In genomic region chr2:160421216-160421911, GRCm38 (mm10) we compare ENCODE assay signal across 8 mouse cellular contexts. TPM values are rescaled to one million over a fixed set of nuclear protein-coding genes. Genes with fewer than 3 reads are reported as not detected.
DNase-seq lines count a peak whose midpoint lies in the region; ATAC-seq and TF ChIP-seq lines count a peak whose summit lies in the region.

No protein-coding gene starts in this region.

- no peak for DNase-seq in kidney, adult 2 months
- no peak for DNase-seq in kidney, adult 18-20 months
- DNase-seq in NIH3T3 (ENCODE audit: low read depth), result peak; percentile 6
- DNase-seq in embryonic facial prominence, embryonic 14.5 days (ENCODE audit: low spot score), result peak; percentile 23
- peak; percentile 27 for DNase-seq in kidney, postnatal 14 days
- DNase-seq in retina, postnatal 1 day, result peak; percentile 19
- DNase-seq in layer of hippocampus, adult 9-10 months (ENCODE audit: low spot score), result no peak

- H3K36me3 ChIP-seq in kidney, adult 2 months (ENCODE audit: control insufficient read depth, insufficient read depth, low read length), result no peaks in the 10 kb centered on the region
- H3K36me3 ChIP-seq in embryonic facial prominence, embryonic 14.5 days (ENCODE audit: control insufficient read depth, insufficient read depth, low read length), result no peaks in the 10 kb centered on the region
- no peaks in the 10 kb centered on the region for H3K36me3 ChIP-seq in forebrain, embryonic 15.5 days

- H3K9me3 ChIP-seq in embryonic facial prominence, embryonic 14.5 days (ENCODE audit: control insufficient read depth, low read length), result no peaks in the 10 kb centered on the region
- H3K9me3 ChIP-seq in forebrain, embryonic 15.5 days, result no peaks in the 10 kb centered on the region

- H3K27me3 ChIP-seq in kidney, adult 2 months (replicated peaks; ENCODE audit: control insufficient read depth, insufficient read depth, low read length), result no peaks in the 10 kb centered on the region
- H3K27me3 ChIP-seq in embryonic facial prominence, embryonic 14.5 days (replicated peaks; ENCODE audit: control insufficient read depth, insufficient read depth, low read length), result no peaks in the 10 kb centered on the region
- H3K27me3 ChIP-seq in forebrain, embryonic 15.5 days, result no peaks in the 10 kb centered on the region

- peak overlapping the region; percentile 34 for H3K4me2 ChIP-seq in embryonic facial prominence, embryonic 14.5 days (ENCODE audit: low read depth, low read length)
- H3K4me2 ChIP-seq in forebrain, embryonic 15.5 days (replicated peaks), result no peak overlapping the region

- no peak overlapping the region for H3K27ac ChIP-seq in kidney, adult 2 months (ENCODE audit: insufficient read depth, low read depth, low read length)
- no peak overlapping the region for H3K27ac ChIP-seq in embryonic facial prominence, embryonic 14.5 days (replicated peaks; ENCODE audit: low read depth, low read length)
- no peak overlapping the region for H3K27ac ChIP-seq in forebrain, embryonic 15.5 days (replicated peaks)

- ATAC-seq in embryonic facial prominence, embryonic 14.5 days (ENCODE audit: low read depth), result no peak; the same call in 1 of the 2 replicates
- ATAC-seq in forebrain, embryonic 15.5 days (replicated peaks), result no peak

- 19% methylated on average over 13 of the region's 13 CpGs for WGBS in kidney, adult 2 months
- 15% methylated on average over 13 of the region's 13 CpGs for WGBS in embryonic facial prominence, embryonic 14.5 days
- WGBS in forebrain, embryonic 15.5 days, result 33% methylated on average over 13 of the region's 13 CpGs

- no peak overlapping the region for H3K9ac ChIP-seq in embryonic facial prominence, embryonic 14.5 days (ENCODE audit: low read depth, low read length)
- H3K9ac ChIP-seq in forebrain, embryonic 15.5 days (replicated peaks), result no peak overlapping the region

- H3K4me3 ChIP-seq in kidney, adult 2 months (ENCODE audit: insufficient read depth, low read depth, low read length), result no peak overlapping the region
- H3K4me3 ChIP-seq in embryonic facial prominence, embryonic 14.5 days (ENCODE audit: low read depth, low read length), result no peak overlapping the region
- no peak overlapping the region for H3K4me3 ChIP-seq in forebrain, embryonic 15.5 days

- TF ChIP-seq POLR2A in kidney, adult 2 months (IDR thresholded peaks at IDR 0.05; ENCODE audit: low read depth, low read length), result no peak

- 0 out of 2 replicates have a peak, but pooled peaks have one; percentile 22 for TF ChIP-seq CTCF in kidney, adult 2 months (conservative IDR thresholded peaks at IDR 0.05; ENCODE audit: insufficient read depth, insufficient read length, low read depth, low read length)

- no peaks in the 10 kb centered on the region for H3K4me1 ChIP-seq in kidney, adult 2 months (ENCODE audit: control insufficient read depth, insufficient read depth, low read length)
- H3K4me1 ChIP-seq in embryonic facial prominence, embryonic 14.5 days (ENCODE audit: control insufficient read depth, insufficient read depth, low read length), result peaks cover 5% of the 10 kb centered on the region; the same call in 1 of the 2 replicates
- no peaks in the 10 kb centered on the region for H3K4me1 ChIP-seq in forebrain, embryonic 15.5 days

RNA-seq across cellular contexts. Expression of gene Mafb, which starts 54.5 kb away (rescaled TPM):
- 8.0 and 8.5 TPM in 2 replicates for polyA plus RNA-seq in kidney, adult 2 months (2012; rRNA removed)
- polyA plus RNA-seq in embryonic facial prominence, embryonic 14.5 days (2014; fragmentation: Nextera tagmentation; extraction: Ambion mirVana), result 16.9 and 18.5 TPM in 2 replicates
- 13.5 and 16.2 TPM in 2 replicates for polyA plus RNA-seq in forebrain, embryonic 15.5 days (2015; fragmentation: Nextera tagmentation; extraction: Ambion mirVana)

Comparison
In these comparisons a context has a peak if more than half of its experiments do, and no peak if none do; other contexts are left out.
1. DNase-seq: peak in NIH3T3 (single experiment), embryonic facial prominence, embryonic 14.5 days (single experiment), kidney, postnatal 14 days (single experiment) and retina, postnatal 1 day (single experiment); none in kidney, adult 2 months (single experiment), kidney, adult 18-20 months (single experiment) and layer of hippocampus, adult 9-10 months (single experiment).